Mouse (Mus musculus) hindbrain, postnatal 0 days (tissue): ENCODE measurements around the gene Ntan1. TPM values are rescaled to one million over a fixed set of nuclear protein-coding genes. Genes with fewer than 3 reads are reported as not detected.

Source experiments
- ATAC-seq: fragments of 200-750 bp; cut with Nextera tagmentation; 2 replicates; pipeline ENCODE4 v1.8.0; 2017; ENCODE audit warnings: mild to moderate bottlenecking, moderate TSS enrichment, moderate library complexity
- DNase-seq: peaks from one replicate; pipeline ENCODE4 v3.0.0-alpha.2; 2015; ENCODE audit warnings: low spot score
- H3K27ac ChIP-seq: fragments of 300-500 bp; sonication (generic); 2 replicates; pipeline ENCODE4 v1.5.1; 2014; ENCODE audit warnings: mild to moderate bottlenecking
- H3K27me3 ChIP-seq: fragments of 300-500 bp; sonication (generic); 2 replicates; pipeline ENCODE4 v1.6.1; 2014; ENCODE audit warnings: low read length, mixed read lengths; ENCODE audit not compliant: insufficient read depth
- H3K36me3 ChIP-seq: fragments of 300-500 bp; sonication (generic); 2 replicates; pipeline ENCODE4 v1.6.1; 2014; ENCODE audit warnings: low read length, mixed read lengths; ENCODE audit not compliant: insufficient read depth
- H3K4me1 ChIP-seq: fragments of 300-500 bp; sonication (generic); 2 replicates; pipeline ENCODE4 v1.6.1; 2014; ENCODE audit warnings: antibody characterized with exemption, low read length, mixed read lengths; ENCODE audit not compliant: insufficient read depth
- H3K4me2 ChIP-seq: fragments of 300-500 bp; sonication (generic); 2 replicates; pipeline ENCODE4 v1.6.1; 2014; ENCODE audit warnings: low read depth, mild to moderate bottlenecking, low read length, moderate library complexity, mixed read lengths
- H3K4me3 ChIP-seq: fragments of 300-500 bp; sonication (generic); 2 replicates; pipeline ENCODE4 v1.5.1; 2014; ENCODE audit warnings: low read length
- H3K9ac ChIP-seq: fragments of 300-500 bp; sonication (generic); replicated peaks from 2 replicates; pipeline ENCODE4 v1.6.1; 2014; ENCODE audit warnings: mild to moderate bottlenecking, low read length, moderate library complexity, mixed read lengths
- H3K9me3 ChIP-seq: fragments of 300-500 bp; sonication (generic); 2 replicates; pipeline ENCODE4 v1.6.1; 2016; ENCODE audit warnings: low read length, mixed read lengths
- CTCF ChIP-seq: IDR thresholded peaks from 2 replicates; pipeline ENCODE4 v1.5.1; 2016; ENCODE audit warnings: antibody characterized with exemption, control low read depth, low read depth
- WGBS: fragments of 180-500 bp; shearing (Covaris S2); extraction: QIAGEN DNeasy Blood & Tissue Kit; methylation state at CpG from one replicate; pipeline ENCODE4 v1.1.7; 2014; 5-methylcytosine and 5-hydroxymethylcytosine counted together
- microRNA-seq, 2 experiments: library from miRNA; unstranded; fragments of <30 nt; microRNA quantifications; one replicate each; pipeline ENCODE4; 2016
- polyA plus RNA-seq: library from polyadenylated mRNA; unstranded; fragments of >200 nt; fragmentation: Nextera tagmentation; extraction: Ambion mirVana; gene quantifications from 2 replicates; pipeline ENCODE4 v1.2.1, GENCODE M21; 2015
- total RNA-seq: library from RNA; depleted of rRNA; stranded (reverse); fragments of >200 nt; gene quantifications from 2 replicates; pipeline ENCODE4 v1.2.3, GENCODE M21; 2014; rRNA removed

The Ntan1 gene
- total and polyA plus RNA-seq, 2 experiments from 2014 or later, result 138 to 234 TPM

DNA sequence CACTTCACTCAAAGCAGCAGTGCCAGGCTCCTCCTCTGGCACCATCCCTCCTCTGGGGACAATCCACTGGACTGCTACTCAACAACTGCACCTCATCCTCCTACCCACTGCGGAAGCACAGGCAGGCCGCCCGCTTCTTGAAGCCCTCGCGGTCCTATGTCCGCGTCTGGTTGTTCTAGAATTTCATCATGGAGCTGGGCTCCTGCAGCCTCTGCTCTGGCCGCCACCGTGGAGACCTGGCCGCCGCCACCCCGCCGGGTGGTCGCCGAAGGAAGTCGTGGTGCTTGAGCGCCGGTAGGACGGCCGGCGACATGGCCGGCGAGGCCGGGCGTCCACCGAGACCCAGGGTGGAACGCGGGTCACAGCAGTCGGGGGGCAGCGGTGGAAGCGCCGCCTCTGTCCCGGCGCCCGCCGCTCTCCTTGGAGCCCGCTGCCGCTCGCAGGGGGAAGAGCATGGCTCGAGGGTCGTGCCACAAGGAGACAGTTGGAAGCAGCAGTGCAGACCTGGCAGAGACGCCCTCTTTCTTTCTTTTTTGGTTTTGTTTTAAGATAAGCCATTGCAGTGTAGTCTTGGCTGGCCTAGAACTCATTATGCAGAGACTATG is 49.4 kb downstream of the Ntan1 start:
- Histone ChIP-seq H3K4me1 (no peaks in the 10 kb centered on the region), H3K4me2 (peak overlapping the region; percentile 43), H3K9me3 (no peaks in the 10 kb centered on the region), H3K27me3 (no peaks in the 10 kb centered on the region), H3K4me3 (peak overlapping the region; percentile 20), H3K27ac (peak overlapping the region; percentile 62; the same call in 1 of the 2 replicates), H3K36me3 (peaks cover 5% of the 10 kb centered on the region; the same call in 1 of the 2 replicates), H3K9ac (peak overlapping the region; percentile 35; the same call in 1 of the 2 replicates)
- 11% methylated on average over 41 of the region's 42 CpGs for whole genome bisulfite sequencing
- ATAC-seq (peak; percentile 84), DNase-seq (peak; percentile 25)
- TF ChIP-seq CTCF, result no peak

DNA sequence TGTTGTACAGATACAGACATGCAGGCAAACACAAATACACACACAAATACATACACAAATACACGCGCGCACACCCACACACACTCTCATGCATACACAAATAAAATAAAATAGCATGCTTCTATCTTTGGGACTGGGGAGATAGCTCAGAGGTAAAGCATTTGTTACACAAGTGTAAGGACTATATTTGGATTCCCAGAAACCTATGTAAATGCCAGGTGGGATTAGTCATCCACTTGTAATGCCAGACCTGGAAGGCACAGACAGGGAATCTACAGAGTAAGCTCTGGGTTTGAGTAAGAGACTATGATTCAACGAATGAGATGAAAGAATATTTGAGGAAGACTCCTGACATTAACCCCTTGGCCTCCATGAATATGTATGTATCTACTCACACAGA is 56.8 kb downstream of the Ntan1 start:
- H3K27me3 ChIP-seq, result no peaks in the 10 kb centered on the region
- H3K9me3 ChIP-seq, result no peaks in the 10 kb centered on the region
- H3K4me1 ChIP-seq, result no peaks in the 10 kb centered on the region
- H3K4me3 ChIP-seq, result no peak overlapping the region
- H3K4me2 ChIP-seq, result no peak overlapping the region
- 94% methylated on average over 4 of the region's 4 CpGs for WGBS
- no peak for ATAC-seq
- no peak for DNase-seq
- H3K9ac ChIP-seq, result no peak overlapping the region
- no peak for TF ChIP-seq CTCF
- H3K36me3 ChIP-seq, result peaks cover 10% of the 10 kb centered on the region; the same call in 1 of the 2 replicates
- H3K27ac ChIP-seq, result no peak overlapping the region

- Histone ChIP-seq H3K27me3 (no peaks in the 10 kb centered on the region), H3K27ac (no peak overlapping the region), H3K36me3 (no peaks in the 10 kb centered on the region), H3K9me3 (no peaks in the 10 kb centered on the region), H3K4me1 (no peaks in the 10 kb centered on the region), H3K4me3 (no peak overlapping the region), H3K9ac (no peak overlapping the region), H3K4me2 (no peak overlapping the region)
- no peak for TF ChIP-seq CTCF
- 71% methylated on average over 3 of the region's 3 CpGs for WGBS
- DNase-seq (no peak), ATAC-seq (no peak)
These were observed 64.6 kb downstream of the Ntan1 start for GRCm38 (mm10) chr16:13883094-13883774.

Small RNAs within 50 kb of the gene (microRNA-seq; reads per million reads assigned to microRNA genes)
- gene Gm27734, result 0 reads per million in 2 experiments

Other genes with a start within 250 kb of the Ntan1 start
- 13.2 and 13.3 TPM in 2 replicates for gene Parn, start 150.7 kb upstream of the Ntan1 start, total RNA-seq
- gene Parn, start 150.7 kb upstream of the Ntan1 start, polyA plus RNA-seq, result 31.1 and 32.1 TPM in 2 replicates
- gene Bfar, start 147.0 kb upstream of the Ntan1 start, total RNA-seq, result 31.6 and 40.5 TPM in 2 replicates
- 38.8 and 38.9 TPM in 2 replicates for gene Bfar, start 147.0 kb upstream of the Ntan1 start, polyA plus RNA-seq
- 2.3 and 4.8 TPM in 2 replicates for gene 3110001I22Rik, start 146.9 kb upstream of the Ntan1 start, total RNA-seq
- gene 3110001I22Rik, start 146.9 kb upstream of the Ntan1 start, polyA plus RNA-seq, result 4.0 and 4.3 TPM in 2 replicates
- gene Pla2g10, start 87.9 kb upstream of the Ntan1 start, total RNA-seq, result not detected in 2 replicates
- 0.19 TPM in 1 of 2 replicates, not detected in the other for gene Pla2g10, start 87.9 kb upstream of the Ntan1 start, polyA plus RNA-seq
- 73.5 and 83.8 TPM in 2 replicates for gene Rrn3, start 38.1 kb upstream of the Ntan1 start, total RNA-seq
- 74.7 and 77.2 TPM in 2 replicates for gene Rrn3, start 38.1 kb upstream of the Ntan1 start, polyA plus RNA-seq
- 75.2 and 89.1 TPM in 2 replicates for gene Pdxdc1, start 84.3 kb downstream of the Ntan1 start, total RNA-seq
- gene Pdxdc1, start 84.3 kb downstream of the Ntan1 start, polyA plus RNA-seq, result 58.2 and 64.2 TPM in 2 replicates
- gene Mpv17l, start 84.3 kb downstream of the Ntan1 start, total RNA-seq, result 48.6 and 71.1 TPM in 2 replicates
- gene Mpv17l, start 84.3 kb downstream of the Ntan1 start, polyA plus RNA-seq, result 46.4 and 48.4 TPM in 2 replicates
- gene 2900011O08Rik, start 167.8 kb downstream of the Ntan1 start, total RNA-seq, result 143 and 154 TPM in 2 replicates
- 157 and 172 TPM in 2 replicates for gene 2900011O08Rik, start 167.8 kb downstream of the Ntan1 start, polyA plus RNA-seq
- gene Ifitm7, start 168.0 kb downstream of the Ntan1 start, total RNA-seq, result 0.22 and 0.42 TPM in 2 replicates
- gene Ifitm7, start 168.0 kb downstream of the Ntan1 start, polyA plus RNA-seq, result 1.2 and 1.9 TPM in 2 replicates